Mouse (Mus musculus) CH12F3 (cell line): Measurements from ENCODE around the gene Faxc.

ENCODE experiments used
- in situ Hi-C: fragments of 300-500 bp; cut with MboI; formaldehyde crosslinking; loops from 2 replicates; pipeline ENCODE4 v1.14.3; 2020; ENCODE audit warnings: low sequenced_read_pairs

Gene Faxc

DNA sequence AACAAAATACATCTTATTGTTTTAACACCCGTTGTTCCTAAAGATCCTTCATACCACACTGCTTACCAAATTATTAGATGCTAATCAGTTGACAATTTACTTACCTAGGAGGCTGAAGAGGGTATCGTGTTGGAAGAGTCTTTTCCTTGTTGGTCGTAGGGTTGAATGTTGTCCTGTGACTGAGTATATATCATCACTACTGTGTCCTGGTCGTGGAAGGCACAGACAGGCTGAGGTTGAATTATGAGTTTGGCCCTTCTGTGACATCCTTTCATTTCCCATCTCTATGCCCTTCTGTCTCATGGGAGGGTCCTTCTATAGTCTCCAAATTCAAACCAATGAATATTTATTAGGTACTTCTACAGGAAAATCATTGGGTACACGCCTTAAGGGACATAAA, 87.3 kb downstream of the Faxc start:
- in situ Hi-C loops, result no loop called here

DNA sequence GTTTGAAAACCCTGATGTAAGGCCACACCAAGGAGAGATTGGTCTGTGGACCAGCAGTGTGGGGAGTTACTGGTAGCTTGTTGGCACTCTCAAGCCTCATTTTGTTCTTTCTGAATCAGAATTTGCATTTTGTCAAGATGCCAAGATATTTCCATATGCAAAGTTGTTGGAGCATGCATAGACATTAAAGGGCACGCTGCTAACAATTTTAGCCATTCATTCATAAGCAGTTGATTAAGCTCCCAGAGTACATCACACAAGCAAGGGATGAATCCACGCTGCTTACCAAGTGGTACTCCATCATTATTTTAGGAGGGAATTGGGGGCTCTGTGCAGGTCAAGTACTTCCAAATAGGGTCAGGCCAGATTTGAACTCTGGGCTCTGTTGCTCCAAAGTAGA, 98.8 kb downstream of the Faxc start:
- in situ Hi-C loops, result no loop called here
